Mouse (Mus musculus) spleen, adult 2 months (tissue): ENCODE results near the gene Wrap53. TPM values are rescaled to one million over a fixed set of nuclear protein-coding genes. Genes with fewer than 3 reads are reported as not detected.

Source experiments
- DNase-seq, 2 experiments: peaks; one replicate each; pipeline versions ENCODE4 v3.0.0 to v3.0.0-alpha.2; 2012 to 2021; ENCODE audit warnings: low spot score in 2 of 2, low read depth in 1 of 2
- H3K27ac ChIP-seq: fragments of 200-500 bp; 2 replicates; pipeline ENCODE4 v1.5.1; 2012; ENCODE audit warnings: low read length, inconsistent platforms; ENCODE audit not compliant: insufficient read depth
- H3K27me3 ChIP-seq: fragments of 200-500 bp; 2 replicates; pipeline ENCODE4 v1.6.1; 2012; ENCODE audit warnings: mild to moderate bottlenecking, moderate library complexity, low read length, inconsistent platforms; ENCODE audit not compliant: control insufficient read depth, insufficient read depth
- H3K36me3 ChIP-seq: fragments of 200-500 bp; 2 replicates; pipeline ENCODE4 v1.6.1; 2012; ENCODE audit warnings: mild to moderate bottlenecking, low read length, inconsistent platforms; ENCODE audit not compliant: control insufficient read depth, insufficient read depth
- H3K4me1 ChIP-seq: fragments of 200-500 bp; 2 replicates; pipeline ENCODE4 v1.6.1; 2011; ENCODE audit warnings: inconsistent platforms; ENCODE audit not compliant: control insufficient read depth, insufficient read depth, insufficient read length
- H3K4me3 ChIP-seq: fragments of 200-500 bp; 2 replicates; pipeline ENCODE4 v1.5.1; 2011; ENCODE audit warnings: mild to moderate bottlenecking, inconsistent platforms; ENCODE audit not compliant: insufficient read depth, insufficient read length; ENCODE audit errors: extremely low read depth
- CTCF ChIP-seq: fragments of 200-500 bp; IDR thresholded peaks from 2 replicates; pipeline ENCODE4 v1.5.1; 2011; ENCODE audit warnings: mild to moderate bottlenecking, inconsistent platforms; ENCODE audit not compliant: insufficient read depth, insufficient read length, insufficient replicate concordance; ENCODE audit errors: extremely low read depth
- POLR2A ChIP-seq: fragments of 200-500 bp; IDR thresholded peaks from 2 replicates; pipeline ENCODE4 v1.6.1; 2011; ENCODE audit warnings: low read depth, low read length, inconsistent platforms
- WGBS: fragments of 180-500 bp; shearing (Covaris S2); methylation state at CpG from one replicate; pipeline ENCODE4 v1.1.7; 2018; 5-methylcytosine and 5-hydroxymethylcytosine counted together
- polyA plus RNA-seq: library from polyadenylated mRNA; depleted of rRNA; stranded (reverse); fragments of >200 nt; gene quantifications from 2 replicates; pipeline ENCODE4 v1.2.3, GENCODE M21; 2012; rRNA removed

The Wrap53 gene
- polyA plus RNA-seq, 1 experiment, result 15.6 TPM

DNA sequence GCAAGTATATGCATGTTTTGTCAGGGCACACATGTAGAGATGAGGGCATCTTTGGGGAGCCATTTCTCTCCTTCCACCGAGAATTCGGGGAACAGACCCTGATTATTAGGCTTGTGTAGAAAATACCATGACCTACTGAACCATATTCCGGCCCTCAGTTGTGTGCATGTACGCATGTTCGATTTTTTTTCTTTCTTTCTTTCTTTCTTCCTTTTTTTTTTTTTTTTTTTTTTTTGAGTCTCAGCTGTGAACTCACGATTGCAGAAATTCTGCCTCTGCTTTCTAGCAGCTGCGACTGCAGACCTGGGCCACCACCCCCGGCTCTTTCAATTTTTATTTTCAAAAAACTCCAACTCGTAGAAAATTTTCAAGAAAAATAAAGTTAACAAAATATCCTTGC is 54.4 kb downstream of the Wrap53 start:
- WGBS, result 74% methylated on average over 9 of the region's 9 CpGs
- H3K4me1 ChIP-seq, result no peaks in the 10 kb centered on the region
- no peak overlapping the region for H3K4me3 ChIP-seq
- H3K27me3 ChIP-seq, result peaks cover 4% of the 10 kb centered on the region; the same call in 1 of the 2 replicates
- no peaks in the 10 kb centered on the region for H3K36me3 ChIP-seq
- no peak overlapping the region for H3K27ac ChIP-seq
- TF ChIP-seq POLR2A (no peak), CTCF (no peak)
- no peak for DNase-seq

DNA sequence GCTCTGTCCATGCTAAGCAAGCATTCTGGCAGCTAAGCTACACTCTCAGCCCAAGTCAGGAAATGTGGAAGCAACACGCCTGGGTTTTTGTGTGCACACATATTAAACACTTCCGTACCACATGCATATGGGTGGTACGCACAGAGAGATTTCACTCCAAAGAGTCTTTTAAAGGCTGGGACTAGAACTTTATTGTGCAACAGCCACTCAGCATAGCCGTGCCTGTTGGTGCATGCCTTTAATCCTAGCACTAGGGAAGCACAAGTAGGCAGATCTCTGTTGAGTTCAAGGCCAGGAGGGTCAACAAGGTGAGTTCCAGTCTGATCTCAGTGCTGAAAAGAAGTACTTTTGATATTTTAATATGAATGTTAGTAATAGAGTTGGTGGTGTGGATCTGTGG is 56.4 kb downstream of the Wrap53 start:
- 85% methylated on average over 4 of the region's 4 CpGs for WGBS
- H3K27me3 ChIP-seq, result peaks cover 4% of the 10 kb centered on the region; the same call in 1 of the 2 replicates
- H3K27ac ChIP-seq, result no peak overlapping the region
- TF ChIP-seq CTCF, result no peak
- no peak for TF ChIP-seq POLR2A
- no peak for DNase-seq
- no peak overlapping the region for H3K4me3 ChIP-seq
- H3K36me3 ChIP-seq, result no peaks in the 10 kb centered on the region
- H3K4me1 ChIP-seq, result no peaks in the 10 kb centered on the region

GRCm38 (mm10) chr11:69521526-69522149 is 58.4 kb downstream of the Wrap53 start:
- TF ChIP-seq CTCF, result no peak
- no peak for TF ChIP-seq POLR2A
- Histone ChIP-seq H3K27ac (no peak overlapping the region), H3K36me3 (no peaks in the 10 kb centered on the region), H3K4me1 (no peaks in the 10 kb centered on the region), H3K4me3 (no peak overlapping the region), H3K27me3 (no peaks in the 10 kb centered on the region; the same call in 1 of the 2 replicates)
- 80% methylated on average over 9 of the region's 9 CpGs for whole genome bisulfite sequencing
- DNase-seq, result no peak

DNA sequence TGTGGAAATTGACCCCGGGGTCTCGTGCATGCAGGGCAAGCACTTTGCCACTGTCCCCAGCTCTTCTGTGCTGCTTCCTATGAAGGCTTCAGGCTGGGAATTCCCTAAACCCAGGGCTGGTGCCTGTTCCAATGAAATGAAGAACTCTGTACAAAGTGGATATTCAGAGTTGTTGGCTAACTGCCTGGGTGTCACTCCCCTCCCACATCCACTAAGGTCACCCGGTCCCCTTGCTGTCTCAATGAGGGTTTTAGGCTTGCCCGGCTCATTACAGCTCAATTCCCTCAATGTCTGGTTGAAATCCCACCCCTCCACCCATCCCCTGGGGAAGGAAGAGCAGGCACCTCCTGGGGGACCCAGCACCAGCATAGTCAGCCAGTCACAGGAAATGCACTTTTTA is 60.1 kb downstream of the Wrap53 start:
- Histone ChIP-seq H3K27ac (no peak overlapping the region), H3K36me3 (no peaks in the 10 kb centered on the region), H3K4me3 (no peak overlapping the region), H3K4me1 (no peaks in the 10 kb centered on the region), H3K27me3 (no peaks in the 10 kb centered on the region)
- no peak for TF ChIP-seq POLR2A
- no peak for TF ChIP-seq CTCF
- DNase-seq, result no peak
- 73% methylated on average over 4 of the region's 4 CpGs for WGBS

DNA sequence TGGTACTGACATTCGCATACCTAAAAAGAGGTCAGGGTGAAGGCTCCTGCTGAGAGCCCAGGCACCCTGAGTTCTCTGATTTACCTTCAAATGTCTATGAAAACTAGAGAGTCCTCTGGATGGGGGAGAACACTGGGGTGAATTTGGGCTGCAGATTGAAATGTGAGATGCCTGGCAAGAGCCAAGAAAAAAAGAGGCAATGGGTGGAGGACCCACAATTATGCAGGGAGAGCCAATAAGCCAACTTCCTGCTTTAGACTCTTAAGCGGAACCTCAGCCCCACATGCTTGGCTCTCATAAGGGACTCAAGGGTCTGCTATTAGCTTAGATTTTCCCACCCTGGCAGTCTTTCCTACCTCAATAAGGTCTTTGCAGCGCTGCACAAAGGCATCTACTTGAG is 63.4 kb downstream of the Wrap53 start:
- TF ChIP-seq POLR2A, result no peak
- TF ChIP-seq CTCF, result no peak
- WGBS, result 62% methylated on average over 3 of the region's 3 CpGs
- Histone ChIP-seq H3K36me3 (no peaks in the 10 kb centered on the region), H3K27ac (peak overlapping the region; percentile 38; the same call in 1 of the 2 replicates), H3K27me3 (no peaks in the 10 kb centered on the region), H3K4me1 (no peaks in the 10 kb centered on the region), H3K4me3 (no peak overlapping the region)
- no peak for DNase-seq

DNA sequence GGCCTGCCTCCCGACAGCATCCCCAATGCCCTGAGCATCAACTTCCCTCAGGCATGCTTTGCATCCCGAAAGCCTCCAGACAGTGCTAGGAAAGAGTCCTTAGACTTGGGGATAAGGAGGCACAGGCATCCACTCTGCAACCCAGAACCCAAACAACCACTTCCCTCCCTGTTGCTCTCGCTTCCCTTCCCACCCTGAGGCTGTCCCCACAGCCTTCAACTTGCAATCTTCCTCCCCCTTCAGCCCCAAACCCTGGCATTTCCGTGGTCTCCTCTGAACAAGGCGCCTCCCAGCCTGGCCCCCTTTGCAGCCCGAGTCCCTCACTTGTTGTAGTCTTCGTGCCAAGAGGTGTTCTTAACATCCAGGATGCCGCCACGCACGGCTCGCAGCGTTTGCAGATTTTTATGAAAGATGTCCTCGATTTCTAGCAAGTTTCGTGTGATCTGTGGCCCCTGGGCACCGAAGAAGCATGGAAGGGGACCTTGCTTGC is 63.9 kb downstream of the Wrap53 start:
- Histone ChIP-seq H3K36me3 (no peaks in the 10 kb centered on the region), H3K27ac (peak overlapping the region; percentile 38; the same call in 1 of the 2 replicates), H3K4me1 (no peaks in the 10 kb centered on the region), H3K4me3 (no peak overlapping the region), H3K27me3 (no peaks in the 10 kb centered on the region)
- 40% methylated on average over 15 of the region's 15 CpGs for WGBS
- TF ChIP-seq CTCF (no peak), POLR2A (no peak)
- DNase-seq, result no peak

- Histone ChIP-seq H3K4me3 (no peak overlapping the region), H3K27ac (no peak overlapping the region), H3K36me3 (no peaks in the 10 kb centered on the region), H3K4me1 (no peaks in the 10 kb centered on the region), H3K27me3 (no peaks in the 10 kb centered on the region)
- TF ChIP-seq POLR2A (no peak), CTCF (peak; percentile 52; the same call in 1 of the 2 replicates)
- WGBS, result 8% methylated on average over 6 of the region's 6 CpGs
- peak; percentile 25 to 45 for DNase-seq
Measured at GRCm38 (mm10) chr11:69513840-69514239, 66.2 kb downstream of the Wrap53 start.

Other genes with a start within 250 kb of the Wrap53 start
- 0.47 and 0.86 TPM in 2 replicates for gene Rnf227, start 239.8 kb downstream of the Wrap53 start, polyA plus RNA-seq
- gene Chd3, start 210.8 kb downstream of the Wrap53 start, polyA plus RNA-seq, result 146 and 160 TPM in 2 replicates
- 82.3 and 105 TPM in 2 replicates for gene Naa38, start 184.8 kb downstream of the Wrap53 start, polyA plus RNA-seq
- 9.5 and 11.1 TPM in 2 replicates for gene Cyb5d1, start 184.6 kb downstream of the Wrap53 start, polyA plus RNA-seq
- gene Tmem88, start 182.0 kb downstream of the Wrap53 start, polyA plus RNA-seq, result 14.3 and 20.5 TPM in 2 replicates
- 15.8 and 17.0 TPM in 2 replicates for gene Kdm6b, start 166.6 kb downstream of the Wrap53 start, polyA plus RNA-seq
- gene Dnah2, start 31.1 kb downstream of the Wrap53 start, polyA plus RNA-seq, result 0.29 and 0.31 TPM in 2 replicates
- gene Efnb3, start 20.1 kb downstream of the Wrap53 start, polyA plus RNA-seq, result 1.1 and 1.2 TPM in 2 replicates
- gene Trp53, start 104 bp upstream of the Wrap53 start, polyA plus RNA-seq, result 105 and 144 TPM in 2 replicates
- gene Atp1b2, start 25.7 kb upstream of the Wrap53 start, polyA plus RNA-seq, result 10.7 and 11.2 TPM in 2 replicates
- gene Shbg, start 37.6 kb upstream of the Wrap53 start, polyA plus RNA-seq, result not detected in 2 replicates
- gene Sat2, start 41.8 kb upstream of the Wrap53 start, polyA plus RNA-seq, result 1.1 and 1.4 TPM in 2 replicates
- gene Fxr2, start 52.7 kb upstream of the Wrap53 start, polyA plus RNA-seq, result 40.9 and 41.6 TPM in 2 replicates
- 0.09 and 0.35 TPM in 2 replicates for gene Sox15, start 75.1 kb upstream of the Wrap53 start, polyA plus RNA-seq
- gene Mpdu1, start 82.4 kb upstream of the Wrap53 start, polyA plus RNA-seq, result 63.6 and 74.2 TPM in 2 replicates
- 103 and 114 TPM in 2 replicates for gene Cd68, start 85.9 kb upstream of the Wrap53 start, polyA plus RNA-seq
- 172 and 196 TPM in 2 replicates for gene Eif4a1, start 92.2 kb upstream of the Wrap53 start, polyA plus RNA-seq
- 32.6 and 36.1 TPM in 2 replicates for gene Senp3, start 101.8 kb upstream of the Wrap53 start, polyA plus RNA-seq
- gene Tnfsf13, start 105.5 kb upstream of the Wrap53 start, polyA plus RNA-seq, result 4.6 and 4.9 TPM in 2 replicates
- gene Tnfsf12, start 115.6 kb upstream of the Wrap53 start, polyA plus RNA-seq, result 23.9 and 26.6 TPM in 2 replicates
- gene Tnfsfm13, start 115.8 kb upstream of the Wrap53 start, polyA plus RNA-seq, result 4.8 and 5.0 TPM in 2 replicates
- gene Polr2a, start 178.4 kb upstream of the Wrap53 start, polyA plus RNA-seq, result 43.8 and 45.4 TPM in 2 replicates
- gene Slc35g3, start 181.7 kb upstream of the Wrap53 start, polyA plus RNA-seq, result not detected in 2 replicates
- gene Zbtb4, start 185.7 kb upstream of the Wrap53 start, polyA plus RNA-seq, result 28.4 and 37.0 TPM in 2 replicates
- 7.1 and 8.4 TPM in 2 replicates for gene Chrnb1, start 215.7 kb upstream of the Wrap53 start, polyA plus RNA-seq
- 1.1 and 1.2 TPM in 2 replicates for gene Fgf11, start 221.6 kb upstream of the Wrap53 start, polyA plus RNA-seq
- gene Tmem102, start 225.4 kb upstream of the Wrap53 start, polyA plus RNA-seq, result 0.23 and 0.31 TPM in 2 replicates
- gene Gm39566, start 235.0 kb upstream of the Wrap53 start, polyA plus RNA-seq, result not detected in 2 replicates
- not detected in 2 replicates for gene Spem2, start 238.2 kb upstream of the Wrap53 start, polyA plus RNA-seq
- gene Spem1, start 241.9 kb upstream of the Wrap53 start, polyA plus RNA-seq, result not detected in 2 replicates